Mouse (Mus musculus) cerebellum, adult (tissue): Measurements from ENCODE around the gene Hivep3.

ENCODE experiments used
- ATAC-seq: cut with Nextera tagmentation; 2 replicates; pipeline ENCODE4 v1.9.2; 2017; ENCODE audit warnings: mild to moderate bottlenecking, moderate library complexity, mixed read lengths; ENCODE audit not compliant: insufficient number of reproducible peaks, low FRiP score, low TSS enrichment

Hivep3 gene

GRCm38 (mm10) chr4:120041520-120041919 lies 307.9 kb downstream of the Hivep3 start:
- no peak for ATAC-seq

- ATAC-seq, result no peak
Measured at GRCm38 (mm10) chr4:120042480-120042879, 308.9 kb downstream of the Hivep3 start.

- no peak for ATAC-seq
Measured at GRCm38 (mm10) chr4:120044612-120045011, 311.0 kb downstream of the Hivep3 start.

DNA sequence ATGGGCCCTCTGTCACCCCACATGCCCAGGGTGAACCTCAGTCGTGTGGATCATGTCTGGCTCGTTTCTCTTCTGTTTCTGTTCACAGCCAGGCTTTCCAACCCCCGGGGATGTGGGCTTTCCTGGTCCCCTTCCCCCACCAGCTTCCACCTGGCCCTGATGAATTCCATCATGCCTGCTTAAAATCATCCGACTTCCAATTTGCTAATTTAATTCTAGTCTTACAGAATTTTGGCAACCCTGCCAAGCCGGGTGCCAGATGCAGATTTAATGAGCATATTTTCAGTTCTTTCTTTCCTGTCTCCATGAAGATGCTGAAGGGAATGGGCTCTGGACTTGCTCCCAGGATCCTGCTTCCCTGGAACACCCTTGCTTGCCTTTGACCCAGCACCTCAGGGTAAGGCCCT lies 311.6 kb downstream of the Hivep3 start:
- no peak for ATAC-seq

- ATAC-seq, result no peak
Measured at GRCm38 (mm10) chr4:120045871-120046270, 312.3 kb downstream of the Hivep3 start.

- ATAC-seq, result no peak
Measured at GRCm38 (mm10) chr4:120047060-120047459, 313.5 kb downstream of the Hivep3 start.

DNA sequence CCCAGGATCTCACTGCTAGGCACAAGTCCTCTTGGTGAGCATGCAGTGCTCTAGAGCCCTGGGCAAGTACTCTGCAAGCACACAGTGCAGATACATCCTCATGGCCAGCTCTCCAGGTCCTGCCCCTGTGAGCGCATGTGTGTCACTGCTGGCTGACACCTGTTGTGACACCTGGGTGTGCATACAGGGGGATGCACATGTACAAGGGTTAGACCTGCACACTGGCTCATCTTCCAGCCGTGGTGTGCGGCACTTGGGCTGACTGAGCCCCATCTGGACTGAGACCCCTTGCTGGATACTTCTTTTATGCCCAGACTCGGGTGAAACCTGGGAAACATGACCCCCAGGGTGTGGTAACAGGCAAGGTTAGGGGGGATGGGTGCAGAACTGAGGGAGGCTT lies 314.7 kb downstream of the Hivep3 start:
- no peak for ATAC-seq

DNA sequence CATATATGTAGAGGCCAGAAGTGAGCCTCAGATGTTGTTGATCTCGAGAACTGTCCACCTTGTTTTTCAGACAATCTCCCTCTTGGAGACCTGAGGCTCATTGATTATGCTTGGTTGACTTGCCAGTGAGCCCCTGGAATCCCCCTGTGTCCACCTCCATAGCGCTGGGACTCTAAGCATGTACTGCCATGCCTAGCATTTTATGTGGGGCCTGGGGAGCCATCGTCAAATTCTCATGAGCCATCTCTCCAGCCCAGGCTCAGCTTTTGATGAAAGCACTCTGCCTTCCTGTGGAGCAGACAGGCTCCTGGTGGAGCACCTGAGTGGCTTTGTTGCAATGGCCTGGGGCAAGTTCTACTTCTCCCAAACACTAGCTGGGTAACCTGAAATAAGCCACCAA lies 316.3 kb downstream of the Hivep3 start:
- no peak for ATAC-seq

GRCm38 (mm10) chr4:120052481-120052880 lies 318.9 kb downstream of the Hivep3 start:
- no peak for ATAC-seq

DNA sequence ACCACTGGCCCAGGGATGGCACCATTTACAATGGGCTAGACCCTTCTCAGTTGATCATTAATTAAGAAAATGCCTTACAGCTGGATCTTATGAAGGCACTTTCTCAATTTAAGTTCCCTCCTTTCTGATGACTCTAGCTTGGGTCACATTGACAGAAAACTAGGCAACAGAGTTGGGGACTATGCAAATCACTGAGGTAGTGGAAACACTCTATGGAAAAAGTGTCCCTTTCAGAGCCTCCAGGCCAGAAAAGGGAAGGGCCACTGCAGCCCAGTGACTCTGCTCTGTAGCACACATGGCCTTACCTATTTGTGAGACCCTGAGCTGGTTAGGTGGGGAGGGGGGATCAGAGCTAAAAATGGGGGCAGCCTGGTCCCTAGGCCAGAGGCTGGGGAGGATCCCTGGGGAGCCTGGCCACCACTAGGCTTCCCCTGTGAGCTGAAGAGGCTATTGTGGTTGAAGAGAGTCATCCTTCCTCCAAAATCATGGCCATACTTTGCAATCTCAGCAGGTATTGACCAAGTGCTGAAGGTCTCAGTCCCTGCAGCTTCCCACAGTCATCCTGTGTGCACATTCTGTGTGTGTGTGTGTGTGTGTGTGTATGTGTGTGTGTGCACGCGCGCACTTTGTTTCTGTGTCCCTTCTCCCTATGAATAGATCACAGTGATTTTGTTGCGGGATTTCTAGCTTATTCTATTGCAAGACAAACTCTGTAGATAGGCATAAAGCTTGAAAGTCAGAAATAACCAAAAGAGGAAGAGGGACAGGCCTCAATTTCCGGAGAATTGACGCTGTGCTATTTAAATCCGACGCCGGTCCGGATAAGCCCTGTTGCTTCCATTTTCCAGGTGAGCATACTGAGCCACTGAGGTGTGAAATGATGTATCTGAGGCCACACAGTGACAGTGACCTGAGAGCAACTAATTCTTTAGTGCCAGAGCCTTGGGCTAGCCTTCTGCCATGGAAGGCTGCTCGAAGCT lies 319.7 kb downstream of the Hivep3 start:
- ATAC-seq, result no peak

DNA sequence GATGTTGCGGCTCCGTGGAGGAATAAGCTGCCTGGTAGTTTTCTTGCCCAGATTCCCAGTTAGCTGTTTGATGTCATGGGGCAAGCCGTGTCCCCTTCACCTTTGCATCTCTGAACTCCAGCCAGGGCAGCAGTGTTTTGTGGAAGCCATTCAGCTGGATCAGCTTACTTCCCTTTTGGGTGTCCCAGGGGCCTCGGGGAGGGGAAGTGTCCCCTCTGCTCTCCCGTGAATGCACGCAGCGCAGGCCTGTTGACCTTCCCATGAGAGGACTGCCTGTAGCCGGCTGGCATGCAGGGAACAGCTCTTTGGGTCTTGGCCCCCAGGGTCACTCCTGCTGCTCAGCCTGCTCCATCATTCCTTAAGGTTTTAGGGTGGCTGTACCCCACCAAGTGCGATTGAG lies 320.6 kb downstream of the Hivep3 start:
- ATAC-seq, result no peak

DNA sequence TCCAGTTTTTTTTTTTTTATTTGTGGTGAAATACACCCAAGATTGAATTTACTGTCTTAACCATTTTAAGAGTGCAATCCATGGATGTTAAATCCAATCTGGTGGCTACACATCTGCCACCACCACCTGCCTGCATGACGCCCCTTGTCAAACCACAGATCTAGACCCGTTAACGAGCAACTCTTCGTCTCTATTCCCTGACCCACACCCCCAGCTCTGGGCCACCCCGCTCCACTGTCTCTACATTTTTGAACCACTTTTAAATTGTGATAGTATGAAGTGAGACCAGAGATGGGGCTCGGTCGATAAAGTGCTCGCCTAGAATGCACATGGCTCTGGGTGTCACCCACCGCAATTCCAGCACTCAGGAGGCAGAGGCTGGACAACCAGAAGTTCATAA lies 322.9 kb downstream of the Hivep3 start:
- ATAC-seq, result no peak

DNA sequence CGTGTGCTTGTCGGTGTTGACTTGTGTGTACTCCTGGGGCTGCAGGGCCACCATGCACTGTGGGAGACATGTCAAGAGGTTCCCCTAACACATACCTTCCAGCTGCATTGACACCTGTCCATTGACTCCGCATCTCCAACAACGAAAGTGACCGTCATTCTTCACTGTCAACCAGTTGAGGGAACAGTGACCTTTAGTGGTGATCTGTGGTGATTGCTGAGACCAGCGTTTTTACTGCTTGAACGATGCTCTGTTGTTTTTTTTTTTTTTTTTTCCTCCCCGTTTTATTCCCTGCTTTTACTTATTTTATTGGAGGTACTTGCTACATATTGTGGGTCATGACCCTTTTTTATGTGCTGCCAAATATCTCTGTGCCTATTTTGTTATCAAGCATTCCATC lies 323.9 kb downstream of the Hivep3 start:
- no peak for ATAC-seq

DNA sequence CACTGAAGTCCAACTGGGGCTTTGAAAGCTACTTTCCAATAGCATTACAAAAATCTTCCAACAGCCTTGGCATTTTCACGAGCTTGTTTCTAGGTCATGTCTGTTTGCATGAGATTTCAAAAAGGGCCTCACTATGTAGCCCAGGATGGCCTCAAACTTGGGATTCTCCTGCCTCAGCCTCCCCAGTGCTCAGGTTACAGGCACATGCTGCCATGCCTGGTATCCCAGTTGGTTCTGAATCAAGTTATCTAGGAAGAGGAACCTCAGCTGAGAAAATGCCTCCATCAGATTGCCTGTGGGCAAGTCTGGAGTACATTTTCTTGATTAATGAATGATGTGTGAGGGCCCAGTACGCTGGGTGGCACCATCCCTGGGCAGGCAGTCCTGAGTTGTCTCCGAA lies 324.6 kb downstream of the Hivep3 start:
- no peak for ATAC-seq

GRCm38 (mm10) chr4:120058794-120059193 lies 325.2 kb downstream of the Hivep3 start:
- ATAC-seq, result no peak

DNA sequence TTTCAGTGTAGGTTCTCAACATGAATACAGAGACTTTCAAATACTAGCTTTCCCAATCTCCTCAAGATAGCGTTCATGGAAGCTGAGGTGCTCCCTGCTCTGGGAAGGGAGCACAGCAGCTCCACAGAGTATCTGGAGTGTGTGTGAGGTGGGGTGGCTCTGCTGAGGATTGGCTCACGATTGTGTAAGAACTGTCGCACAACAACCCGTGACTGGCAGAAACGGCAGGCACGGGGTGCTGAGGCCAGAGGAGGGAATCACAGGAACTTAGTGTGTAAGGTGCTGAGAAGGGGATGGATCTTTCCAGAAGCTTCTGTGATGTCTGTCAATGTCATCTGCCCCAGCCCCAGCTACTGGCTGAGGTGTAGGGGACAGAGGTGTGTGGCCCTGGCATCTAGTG lies 328.1 kb downstream of the Hivep3 start:
- no peak for ATAC-seq

- no peak for ATAC-seq
Measured at GRCm38 (mm10) chr4:120062198-120062597, 328.6 kb downstream of the Hivep3 start.

GRCm38 (mm10) chr4:120062754-120063153 lies 329.2 kb downstream of the Hivep3 start:
- no peak for ATAC-seq

GRCm38 (mm10) chr4:120063353-120064124 lies 330.0 kb downstream of the Hivep3 start:
- ATAC-seq, result no peak

DNA sequence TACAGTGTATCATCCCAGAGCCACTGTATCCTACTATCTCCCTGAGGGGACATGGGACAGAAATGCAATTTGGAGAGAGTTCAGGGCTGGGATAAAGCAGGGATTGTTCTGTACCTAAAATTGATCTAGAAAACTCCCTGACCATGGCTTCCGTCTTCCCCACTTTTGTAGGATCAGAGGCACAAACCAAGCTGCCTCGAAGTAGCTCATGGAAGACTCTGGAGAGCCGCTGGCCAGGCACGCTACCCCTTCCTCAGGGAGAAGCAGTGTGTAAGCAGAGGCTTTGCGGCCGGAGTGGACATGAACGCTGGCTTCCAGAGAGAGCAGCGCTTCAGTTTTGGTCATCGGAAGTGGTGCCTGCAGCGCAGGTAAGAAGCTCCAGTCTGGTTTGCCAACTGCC lies 331.1 kb downstream of the Hivep3 start, which contains the start of gene AL607142.1:
TSS of gene AL607142.1 (plus strand) at position 301 of the 400 bp plus-strand sequence.
- ATAC-seq, result no peak
